Mouse (Mus musculus) layer of hippocampus, postnatal 25 days (tissue): ENCODE measurements around the gene Gm3542. TPM values are rescaled to one million over a fixed set of nuclear protein-coding genes. Genes with fewer than 3 reads are reported as not detected.
"Not testable (repeated sequence)": the region's sequence is repeated elsewhere in the genome, so short reads cannot be mapped to it uniquely, and the experiment has no call there.

Experiments
- DNase-seq, 2 experiments: peaks; one replicate each; pipeline ENCODE4 v3.0.0; 2022; ENCODE audit warnings: mixed read lengths in 2 of 2, low spot score in 1 of 2; ENCODE audit errors: extremely low spot score in 1 of 2
- total RNA-seq, 2 experiments: library from RNA; stranded (reverse); gene quantifications; 2 replicates each; pipeline ENCODE4 v1.2.3; 2021

Gene Gm3542
- not detected for total RNA-seq

DNA sequence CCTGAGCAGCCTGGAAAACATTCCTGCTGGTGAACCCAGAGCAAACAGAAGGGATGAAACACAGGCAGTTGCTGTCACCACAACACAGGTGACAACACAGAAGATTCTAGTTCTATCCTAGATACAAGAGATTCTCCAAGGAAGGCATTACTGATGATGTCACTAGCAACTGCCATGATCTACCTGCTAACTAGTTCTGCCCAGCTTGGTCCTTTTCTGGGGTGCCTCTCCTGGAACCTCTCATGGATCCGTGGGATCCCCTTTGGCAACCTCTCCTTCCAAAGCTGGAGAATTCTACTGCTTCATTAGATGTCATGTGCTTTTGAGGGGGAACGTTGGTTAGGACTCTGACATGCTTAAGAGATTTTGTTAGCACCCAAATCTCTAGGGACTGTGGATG is at the start of gene Gm3542:
Gm3542 (minus strand) TSS at position 101 of the 400 bp plus-strand sequence.
- not testable (repeated sequence) for DNase-seq

Other genes with a start within 250 kb of the Gm3542 start
- gene Gm8279, start 203.4 kb downstream of the Gm3542 start, total RNA-seq: not detected
- gene Gm3317, start 170.4 kb downstream of the Gm3542 start, total RNA-seq: not detected
- not detected for gene Gm8271, start 149.1 kb downstream of the Gm3542 start, total RNA-seq
- under 1 TPM in 1 of 2 experiments, not detected in 1; 0.15 TPM for gene Gm3526, start 74.3 kb downstream of the Gm3542 start, total RNA-seq
- not detected for gene Gm3500, start 54.1 kb upstream of the Gm3542 start, total RNA-seq
- 1 to 10 TPM; 3.6 to 4.8 TPM for gene Gm3194, start 120.5 kb upstream of the Gm3542 start, total RNA-seq
- not detected for gene Gm8246, start 142.9 kb upstream of the Gm3542 start, total RNA-seq
- not detected for gene Gm3187, start 149.3 kb upstream of the Gm3542 start, total RNA-seq
- 1 to 10 TPM in 1 of 2 experiments, under 1 TPM in 1; 0.62 to 2.0 TPM for gene Gm3488, start 166.7 kb upstream of the Gm3542 start, total RNA-seq
- not detected for gene Gm3532, start 203.6 kb upstream of the Gm3542 start, total RNA-seq